Mouse (Mus musculus) heart, adult 8-10 months (tissue): ENCODE data around the gene Ctla4. TPM values are rescaled to one million over a fixed set of nuclear protein-coding genes. Genes with fewer than 3 reads are reported as not detected.

ENCODE experiments used
- DNase-seq: peaks from one replicate; pipeline ENCODE4 v3.0.0; 2022; ENCODE audit warnings: low spot score
- total RNA-seq, 4 experiments: library from RNA; stranded (reverse); gene quantifications; 2 replicates each; pipeline ENCODE4 v1.2.4; 2022

Gene Ctla4
- total RNA-seq, 4 experiments from 2014 or later = 0.95 to 2.5 (median 1.5) TPM

DNA sequence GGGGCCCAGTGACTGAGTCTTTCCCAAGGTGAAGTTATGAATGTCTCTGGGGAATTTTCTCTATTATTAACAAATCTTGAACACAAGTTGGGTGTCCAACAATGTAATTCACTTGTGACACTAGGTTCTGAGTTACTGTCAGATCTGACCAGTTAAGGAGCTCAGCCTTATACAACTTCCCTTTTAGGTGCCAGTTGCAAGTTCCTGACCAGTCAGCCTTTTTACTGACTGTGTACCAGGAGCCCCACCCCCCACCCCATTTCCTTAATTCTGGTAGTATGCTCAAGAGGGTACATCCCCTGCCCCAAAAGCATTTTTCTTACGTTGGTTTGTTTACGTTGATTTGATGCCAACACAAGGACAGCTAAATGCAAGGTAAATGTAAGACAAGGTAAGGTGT lies 21.6 kb upstream of the Ctla4 start:
- DNase-seq = no peak

DNA sequence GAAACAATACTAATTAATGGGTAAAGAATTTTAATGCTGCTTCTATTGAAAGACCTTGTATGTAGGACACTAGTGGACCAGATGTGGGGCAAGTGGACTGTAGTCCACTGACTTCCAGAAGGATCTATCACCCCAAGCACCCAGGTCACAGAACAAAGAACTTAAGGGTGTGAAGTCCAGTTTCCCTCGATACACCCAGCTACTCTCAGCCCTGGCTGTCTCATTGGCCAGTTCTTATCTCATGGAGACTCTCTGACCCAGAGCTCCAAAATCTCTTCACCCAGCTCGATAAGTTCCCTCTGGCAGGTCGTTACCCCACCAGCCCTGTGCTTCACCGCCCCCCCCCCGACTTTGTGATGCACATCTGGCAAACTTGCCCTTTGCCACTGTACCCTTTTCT lies 20.8 kb upstream of the Ctla4 start:
- no peak for DNase-seq

DNA sequence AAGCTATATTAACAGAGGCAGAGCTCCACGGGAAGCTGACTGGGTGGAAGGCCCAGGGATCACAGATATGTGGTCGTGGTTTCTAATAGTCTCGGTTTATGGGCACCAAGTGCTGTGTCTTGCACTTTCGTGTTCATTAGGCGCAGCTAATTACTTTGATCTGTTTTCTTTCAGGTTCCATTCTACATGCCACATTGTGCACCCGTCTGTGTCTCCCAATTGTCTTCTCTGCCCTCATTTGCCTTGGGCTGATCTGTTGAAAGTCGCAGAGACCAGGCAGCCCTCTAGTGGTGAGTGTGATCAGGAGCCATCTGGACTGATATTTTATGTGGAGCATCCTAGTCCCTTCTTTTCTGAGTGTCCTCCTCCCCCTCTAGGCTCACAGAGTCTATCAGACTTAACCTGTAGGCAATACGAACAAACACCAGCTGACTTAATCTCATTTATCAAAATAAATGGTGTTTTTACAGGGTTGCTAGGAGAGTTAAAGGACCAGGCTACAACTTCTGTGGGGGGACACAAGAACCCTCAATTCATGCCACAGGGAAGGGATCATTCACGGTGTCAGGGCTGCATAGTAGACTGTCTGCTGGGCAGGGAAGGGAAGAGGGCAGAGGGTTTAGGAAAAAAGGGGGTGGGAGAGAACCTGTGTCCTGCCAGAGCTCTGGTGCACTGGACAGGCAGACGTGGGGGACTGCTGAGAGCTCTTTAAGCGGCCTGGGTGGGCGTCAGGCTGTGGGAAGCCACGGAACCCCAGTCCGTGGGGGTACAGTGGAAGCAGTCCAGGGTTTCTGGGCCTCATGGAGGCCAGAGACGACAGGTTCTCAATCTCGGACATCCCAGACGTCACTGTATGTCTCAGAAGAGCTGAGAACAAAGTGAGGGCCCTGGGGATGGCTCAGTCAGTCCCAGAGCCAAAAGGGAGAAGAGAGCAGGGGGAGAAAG lies 18.2 kb upstream of the Ctla4 start:
- DNase-seq = peak; percentile 70

DNA sequence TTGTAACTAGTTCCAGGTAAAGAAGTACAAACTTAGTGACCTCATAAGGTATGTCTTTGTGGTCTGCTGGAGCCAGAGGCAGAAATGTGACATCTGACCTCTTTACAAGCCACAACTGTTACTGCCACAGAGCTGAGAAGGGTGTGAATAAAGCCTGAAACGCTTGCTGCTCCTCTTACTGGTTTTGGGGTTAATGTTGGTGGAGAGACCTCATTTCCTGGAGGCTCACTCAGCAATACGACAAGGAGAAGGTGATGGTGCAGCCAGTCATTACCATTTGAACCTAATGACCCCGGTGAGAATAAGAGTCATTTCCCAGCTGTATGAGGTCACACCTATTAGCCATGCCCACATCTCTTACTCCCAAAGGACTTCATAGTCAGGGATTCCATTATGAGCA lies 11.5 kb upstream of the Ctla4 start:
- no peak for DNase-seq

DNA sequence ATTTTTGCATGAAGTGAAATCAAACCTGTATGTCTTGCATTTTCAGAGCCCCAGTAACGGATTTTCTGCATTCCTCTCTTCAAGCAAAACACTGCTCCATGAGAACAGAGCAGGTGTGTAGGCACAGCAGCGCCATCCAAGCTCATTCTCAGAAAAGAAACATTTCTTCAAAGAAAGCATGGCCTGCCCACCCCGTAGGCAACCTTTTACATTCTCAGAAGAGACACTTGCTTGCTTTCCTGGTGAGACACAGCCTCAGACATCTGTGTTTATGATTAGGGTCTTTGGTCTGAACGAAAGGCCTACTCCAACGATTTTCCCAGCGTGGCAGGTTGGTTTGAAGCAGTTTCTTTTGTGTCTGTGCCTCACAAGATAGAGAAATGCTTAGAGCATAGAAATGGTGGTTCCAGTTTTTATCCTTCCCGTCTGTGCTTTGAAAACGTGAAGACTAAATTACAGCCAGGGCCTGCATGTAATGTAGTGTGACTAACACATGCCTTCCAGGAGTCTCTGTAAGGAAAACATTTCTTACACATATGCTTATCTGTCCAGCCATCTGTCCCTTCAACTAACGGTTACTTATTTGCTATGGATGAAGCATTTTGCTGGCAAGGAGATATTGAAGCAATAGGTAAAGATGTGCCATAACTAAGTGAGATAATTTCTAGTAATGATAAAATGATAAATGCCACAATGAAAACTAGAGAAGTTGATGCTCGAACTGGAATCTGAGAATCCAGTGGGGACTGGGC lies 6.5 kb upstream of the Ctla4 start:
- no peak for DNase-seq

DNA sequence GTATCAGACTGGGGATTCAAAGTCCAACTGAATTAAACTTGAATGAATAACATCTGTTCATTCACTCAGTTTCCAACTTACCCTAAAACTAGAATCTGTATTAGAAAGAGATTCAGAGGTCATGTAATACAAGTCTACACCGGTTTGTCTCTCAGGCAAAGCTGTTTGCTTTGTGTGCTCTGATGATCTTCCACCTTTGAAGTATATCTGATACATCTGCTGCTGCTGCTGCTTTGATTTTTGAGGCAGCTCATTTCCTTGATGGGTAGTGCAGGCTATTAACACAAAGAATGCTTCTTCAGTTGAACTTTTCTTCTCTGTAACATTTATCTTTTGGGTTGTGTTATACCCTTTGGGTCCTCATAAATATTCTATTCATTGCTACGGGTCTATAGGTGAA lies 4.0 kb upstream of the Ctla4 start:
- DNase-seq = no peak

DNA sequence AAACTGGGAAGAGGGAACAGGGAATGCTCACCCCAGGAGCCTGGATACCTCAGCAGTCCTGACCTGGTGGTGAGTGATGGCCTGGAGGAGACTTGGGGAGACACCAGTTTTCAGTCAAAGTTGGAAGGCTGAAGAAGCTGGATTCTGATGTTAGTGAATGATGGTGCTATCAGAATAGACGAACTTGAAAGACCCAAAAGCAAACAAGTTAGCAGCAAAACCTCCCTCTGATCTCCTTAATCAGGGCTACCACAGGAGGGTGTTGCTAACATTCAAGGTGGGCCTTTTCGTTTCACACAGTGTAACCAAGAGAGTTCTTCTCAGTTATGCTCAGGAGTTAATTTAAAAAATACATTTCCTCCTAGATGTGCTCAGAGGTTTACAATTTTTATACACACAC lies 3.5 kb upstream of the Ctla4 start:
- DNase-seq = no peak

DNA sequence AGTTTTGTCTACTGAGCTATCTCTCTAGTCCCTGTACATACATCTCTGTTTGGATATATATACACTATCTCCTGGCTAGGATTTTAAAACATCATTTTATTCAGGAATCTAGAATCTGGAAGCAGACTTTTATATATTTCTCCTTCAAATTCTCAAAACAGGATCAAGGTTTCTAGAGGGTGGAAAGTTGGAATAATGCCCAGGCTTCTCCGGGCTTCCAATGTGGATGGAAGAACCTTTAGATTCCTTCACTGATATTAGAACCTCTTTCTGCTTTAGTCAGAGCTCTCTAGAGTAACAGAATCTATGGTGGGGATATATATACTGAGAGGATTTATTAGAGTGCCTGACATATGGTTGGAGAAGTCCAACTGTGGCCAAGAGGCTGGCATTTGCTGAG lies 2.2 kb upstream of the Ctla4 start:
- DNase-seq = no peak

DNA sequence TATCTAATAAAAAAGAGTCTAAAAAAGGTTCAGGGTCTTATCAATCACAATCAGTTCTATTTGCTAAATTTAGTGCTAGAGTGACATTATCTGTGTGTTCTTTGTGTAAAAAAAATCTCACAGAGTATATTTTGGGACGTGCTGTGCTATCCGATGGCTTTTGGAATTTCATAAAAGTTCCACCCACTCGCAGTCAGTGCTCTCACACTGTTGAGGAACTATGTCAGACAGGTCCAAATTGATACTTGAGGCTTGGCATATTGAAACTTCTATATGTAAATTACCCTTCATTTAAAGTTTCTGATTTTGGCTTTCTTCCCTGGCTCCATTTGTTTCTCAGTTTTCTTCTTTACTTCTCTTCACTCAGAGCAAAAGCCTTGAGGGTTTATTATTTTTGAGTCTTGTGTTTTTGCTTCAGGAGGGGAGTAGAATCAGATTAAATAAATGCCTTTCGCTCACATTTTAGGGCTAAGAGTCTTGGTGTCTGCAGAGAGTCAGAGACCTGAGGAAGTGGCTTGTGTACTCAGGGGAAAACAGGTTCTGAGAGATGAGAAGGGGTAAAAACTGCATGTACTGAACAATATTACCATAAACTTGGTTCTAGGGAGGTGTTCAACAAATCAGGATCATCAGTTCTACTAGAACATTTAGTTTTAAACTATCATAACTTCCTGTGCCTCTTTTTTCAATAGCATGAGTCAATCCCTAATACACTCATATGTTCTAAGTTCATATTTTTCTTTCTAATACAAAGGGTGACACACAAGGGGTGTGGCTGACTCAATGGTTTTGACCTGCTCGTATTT lies 11.5 kb downstream of the Ctla4 start:
- DNase-seq = no peak

DNA sequence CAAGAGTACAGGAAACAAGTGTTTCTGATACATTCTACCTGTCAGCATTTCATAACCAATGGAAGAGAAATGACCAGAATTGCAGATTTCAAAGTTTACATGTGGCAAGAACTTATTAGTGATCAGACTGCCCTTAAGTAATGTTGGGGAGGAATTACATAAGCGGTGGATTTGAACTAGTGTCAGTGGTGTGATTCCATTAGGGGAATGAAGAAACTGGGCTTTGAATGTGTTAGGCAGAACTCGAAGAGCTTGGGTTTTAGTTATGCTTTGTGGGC lies 12.1 kb downstream of the Ctla4 start:
- no peak for DNase-seq

DNA sequence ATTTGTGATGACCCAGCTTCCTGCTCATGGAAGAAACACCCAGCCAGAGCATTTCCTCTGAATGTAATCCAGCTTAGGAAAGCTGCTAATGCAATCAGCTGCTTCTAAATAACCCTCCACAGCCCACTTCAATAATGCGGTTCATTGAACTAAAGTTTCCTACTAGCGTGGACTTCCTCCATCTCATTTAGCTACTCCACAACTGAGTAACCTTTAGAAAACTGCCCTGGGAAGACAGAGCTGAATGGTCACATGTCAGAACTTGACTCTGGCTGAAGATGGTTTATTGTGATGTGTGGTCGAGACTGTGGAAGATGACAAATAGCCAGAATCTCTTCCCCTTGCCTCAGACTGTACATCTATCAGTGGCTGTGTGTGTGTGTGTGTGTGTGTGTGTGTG lies 12.4 kb downstream of the Ctla4 start:
- DNase-seq = peak; percentile 61

DNA sequence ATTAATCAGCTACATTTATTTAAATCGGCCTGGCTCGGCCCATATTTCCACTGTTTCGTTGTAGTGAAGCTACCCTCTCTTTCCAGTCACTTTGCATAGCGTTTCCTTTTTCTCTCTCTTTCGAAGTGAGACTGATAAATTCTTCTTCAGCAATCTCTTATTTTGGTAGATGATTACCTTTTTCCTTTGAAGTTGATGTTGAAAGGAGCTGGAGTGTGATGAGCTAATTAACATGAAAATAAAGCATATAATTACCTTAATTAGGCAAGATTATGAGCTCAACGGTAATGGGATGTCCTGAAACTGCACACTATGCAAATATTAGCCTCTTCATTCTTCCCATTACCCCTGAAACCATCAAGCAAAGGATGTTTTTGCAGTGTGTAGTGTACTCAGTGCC lies 15.7 kb downstream of the Ctla4 start:
- no peak for DNase-seq

DNA sequence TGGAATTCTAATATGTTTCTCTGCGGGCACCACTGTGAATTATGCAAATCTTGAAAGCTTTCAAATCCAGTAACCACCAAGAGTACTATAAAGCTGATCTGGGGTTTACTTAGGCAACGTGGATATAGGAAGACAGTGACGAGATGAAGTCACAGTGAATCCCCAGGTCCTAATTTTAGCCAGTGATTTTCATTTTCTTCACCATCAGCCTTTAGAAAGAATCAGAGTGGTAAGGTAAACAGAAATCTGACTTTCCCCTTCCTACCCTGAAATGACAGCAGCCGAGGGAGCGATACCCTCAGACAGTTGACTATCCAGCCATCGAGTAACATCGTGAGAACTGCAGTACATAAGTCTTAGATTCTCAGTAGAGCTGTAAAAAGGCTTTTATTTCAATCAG lies 16.3 kb downstream of the Ctla4 start:
- DNase-seq = no peak

DNA sequence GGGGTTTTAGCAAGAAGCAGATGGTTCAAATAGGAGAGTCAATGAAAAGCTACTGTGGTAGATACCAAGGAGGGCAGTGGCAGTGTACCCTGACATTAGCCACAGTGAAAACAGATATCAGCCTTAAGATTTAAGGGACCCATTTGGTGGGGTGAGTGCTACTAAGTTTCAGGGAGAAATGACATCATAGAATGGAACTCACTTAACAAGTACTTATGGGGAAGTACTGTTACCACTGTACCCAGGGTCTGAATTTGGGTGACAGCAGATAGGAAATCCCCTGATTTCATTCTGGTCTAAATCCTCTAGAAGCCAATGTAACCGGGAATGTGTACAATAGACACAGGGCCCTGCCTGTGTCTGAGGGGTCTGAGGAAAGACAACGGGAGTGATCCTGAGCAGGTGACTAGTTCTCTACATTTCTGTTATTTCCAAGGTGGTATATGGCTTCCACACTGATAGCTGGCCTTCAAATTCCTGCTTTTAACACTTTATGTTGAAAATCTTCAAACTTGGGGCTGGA lies 17.7 kb downstream of the Ctla4 start:
- DNase-seq = no peak

DNA sequence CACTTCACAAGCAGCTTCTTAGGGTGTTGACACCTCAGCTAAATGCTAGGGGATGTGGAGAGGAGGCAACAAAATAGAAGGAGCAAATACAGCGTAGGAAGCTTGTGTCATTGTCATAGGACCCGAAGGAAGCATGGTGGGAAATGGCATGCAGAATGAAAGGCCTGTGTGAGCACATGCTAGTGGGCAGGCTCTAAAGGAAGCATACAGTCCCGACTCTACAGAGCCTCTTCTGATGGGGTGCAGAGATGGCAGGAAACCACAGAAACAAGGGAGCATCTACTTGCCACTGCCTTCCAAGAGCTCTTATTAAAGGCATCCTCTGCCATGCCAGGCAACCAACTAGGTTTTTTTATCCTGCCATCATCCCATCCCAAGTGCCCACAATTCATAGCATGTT lies 20.7 kb downstream of the Ctla4 start:
- DNase-seq = no peak

DNA sequence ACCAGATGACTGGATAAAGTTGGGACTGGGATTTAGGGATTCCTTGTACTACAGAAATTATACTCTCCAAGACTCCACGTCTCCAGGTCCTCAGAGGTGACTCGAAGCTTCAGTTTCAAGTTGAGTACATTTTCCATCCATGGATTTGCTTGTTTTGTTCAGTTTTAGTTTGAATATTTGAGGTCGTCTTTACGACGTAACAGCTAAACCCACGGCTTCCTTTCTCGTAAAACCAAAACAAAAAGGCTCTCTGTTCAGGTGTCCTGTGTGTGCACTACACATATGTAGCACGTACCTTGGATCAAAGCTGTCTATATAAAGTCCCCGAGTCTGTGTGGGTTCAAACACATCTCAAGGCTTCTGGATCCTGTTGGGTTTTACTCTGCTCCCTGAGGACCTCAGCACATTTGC lies 22.0 kb downstream of the Ctla4 start:
- no peak for DNase-seq

DNA sequence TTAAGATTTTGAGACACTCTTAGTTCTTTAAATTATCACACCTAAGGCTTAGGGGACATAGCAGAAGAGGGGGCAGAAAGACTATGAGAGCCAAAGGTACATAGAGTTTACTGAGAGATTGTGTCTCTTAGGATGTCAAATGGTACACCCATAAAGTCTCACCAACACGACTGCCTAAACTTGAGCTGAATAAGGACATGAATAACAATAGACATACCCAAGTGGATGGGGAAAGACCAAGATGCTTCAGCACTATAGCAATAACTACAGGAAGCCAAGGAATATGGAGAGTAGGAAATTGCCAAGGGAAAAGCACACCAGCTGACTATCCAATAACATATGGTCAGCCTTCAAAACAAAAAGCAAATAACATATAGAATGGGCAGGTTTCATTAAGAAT lies 22.9 kb downstream of the Ctla4 start:
- DNase-seq = no peak

DNA sequence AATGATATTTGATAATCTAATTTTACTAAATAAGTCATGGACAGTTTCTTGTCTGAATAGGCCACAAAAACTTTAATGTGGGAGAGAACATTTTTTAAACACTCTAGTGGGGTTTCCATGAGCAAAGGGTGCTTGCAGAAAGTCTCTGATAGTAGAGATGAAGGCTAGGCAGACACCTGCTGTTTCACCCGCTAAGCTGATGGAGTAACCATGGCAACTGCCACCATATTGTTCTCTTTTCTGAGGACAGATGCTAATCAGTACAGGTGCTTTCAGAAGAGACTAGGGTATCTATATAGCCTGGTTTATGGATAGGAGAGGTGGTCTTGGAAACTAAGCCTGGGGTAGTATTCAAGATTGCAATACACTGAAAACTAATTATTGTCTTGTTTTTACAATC lies 24.0 kb downstream of the Ctla4 start:
- no peak for DNase-seq

DNA sequence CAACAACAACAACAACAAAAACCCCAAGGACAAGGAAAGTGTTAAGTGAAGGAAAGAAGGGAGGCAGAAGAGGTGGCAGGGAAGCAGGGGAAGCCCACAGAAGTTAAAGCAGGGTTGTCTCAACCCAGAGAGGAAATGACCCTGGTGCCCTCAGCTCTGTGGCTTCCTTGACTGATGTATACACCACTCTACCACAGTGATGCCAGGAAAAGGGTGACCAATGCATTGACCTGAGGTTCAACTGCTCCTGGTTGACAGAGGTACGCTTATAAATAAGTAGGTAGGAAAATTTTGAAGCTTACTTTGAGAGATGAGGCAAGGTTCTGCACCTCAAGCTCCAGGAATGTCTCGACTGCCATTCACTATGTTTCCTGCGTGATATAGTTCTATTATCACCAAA lies 24.8 kb downstream of the Ctla4 start:
- no peak for DNase-seq

DNA sequence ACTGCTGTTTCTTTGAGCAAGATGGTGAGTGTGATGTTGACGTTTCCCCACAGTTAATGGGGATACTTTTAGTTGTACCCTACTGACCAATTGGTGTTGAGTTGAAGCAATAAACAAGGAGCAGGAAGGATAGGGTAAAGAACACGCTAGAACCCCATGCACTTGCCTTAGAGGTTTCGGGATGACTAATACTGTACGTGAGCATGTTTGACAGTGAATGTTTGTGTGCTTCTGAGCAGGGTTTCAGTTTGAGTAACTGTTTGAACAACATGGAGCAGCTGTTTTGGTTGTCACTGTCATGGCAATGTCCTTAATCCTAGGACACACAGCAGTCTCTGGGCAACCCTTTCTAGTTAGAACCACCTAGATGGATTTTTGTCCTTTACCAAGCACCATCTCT lies 26.5 kb downstream of the Ctla4 start:
- no peak for DNase-seq

DNA sequence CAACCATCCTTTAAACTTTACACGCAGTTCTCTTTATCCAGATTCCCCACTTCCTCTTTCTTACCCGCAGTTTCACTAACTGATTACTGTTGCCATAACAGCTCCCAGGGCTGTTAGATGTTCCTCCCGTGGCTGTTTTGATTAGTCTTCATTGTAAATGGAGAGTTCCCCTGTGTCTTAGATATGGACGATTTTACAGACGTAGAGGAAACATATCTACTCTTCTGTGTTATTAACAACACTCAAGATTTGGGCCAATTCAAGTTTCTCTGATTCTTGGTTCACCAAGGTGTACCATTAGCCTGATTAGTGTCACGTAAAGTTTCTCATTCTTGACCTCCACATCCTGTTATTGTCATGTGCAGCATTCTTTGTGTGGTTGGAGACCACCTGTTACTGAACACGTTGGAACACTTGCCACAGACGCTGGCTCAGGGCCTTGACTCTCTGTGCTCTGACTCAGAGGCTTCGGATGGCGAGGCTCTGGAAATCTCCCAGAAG lies 29.5 kb downstream of the Ctla4 start:
- no peak for DNase-seq
